Comparison of ENCODE assay signal across 30 mouse cellular contexts in the genomic region with DNA sequence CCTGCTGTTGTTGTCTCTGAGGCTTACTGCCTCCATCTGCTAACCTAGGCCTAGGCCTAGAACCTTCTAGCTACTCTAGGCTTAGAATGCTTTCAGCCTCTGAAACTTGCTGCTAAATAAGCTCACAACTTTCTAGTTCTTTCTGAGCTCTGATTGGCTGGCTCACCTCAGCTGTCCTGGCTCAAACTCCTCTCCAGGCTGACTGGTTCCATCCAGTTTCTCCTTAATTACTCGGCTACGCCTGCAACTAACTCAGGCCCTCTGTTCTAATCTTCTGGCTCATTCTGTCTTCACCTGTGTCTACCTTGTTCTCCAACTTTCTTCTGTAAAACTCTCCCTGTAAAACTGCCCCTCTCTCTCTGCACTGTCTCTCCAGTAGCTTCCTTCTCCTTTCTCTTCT. TPM values are rescaled to one million over a fixed set of nuclear protein-coding genes. Genes with fewer than 3 reads are reported as not detected.
DNase-seq lines count a peak whose midpoint lies in the region; ATAC-seq and TF ChIP-seq lines count a peak whose summit lies in the region.
"Had no signal": no experiment of that assay in that cellular context is flagged by ENCODE, and none has a peak within 500 bp of the region (broad histone marks: within the 10 kb centered on the region; RNA-seq: fewer than 3 reads in every experiment).

No protein-coding gene starts in this region.

- TF ChIP-seq POLR2A in kidney, adult 2 months (IDR thresholded peaks at IDR 0.05; ENCODE audit: low read depth, low read length) = no peak

- peaks cover 11% of the 10 kb centered on the region for H3K4me1 ChIP-seq in kidney, embryonic 15.5 days
- peaks cover 12% of the 10 kb centered on the region for H3K4me1 ChIP-seq in kidney, adult 2 months (ENCODE audit: control insufficient read depth, insufficient read depth, low read length)
- H3K4me1 ChIP-seq: stomach, embryonic 15.5 days had no signal

- peak; percentile 46 for DNase-seq in kidney, adult 18-20 months
- DNase-seq in kidney, adult 2 months = peak; percentile 88
- peak; percentile 63 for DNase-seq in kidney, postnatal 14 days
- DNase-seq in cerebellum, adult 18-20 months = no peak
- no peak for DNase-seq in embryo, embryonic 10.5 days (ENCODE audit: low spot score)
- DNase-seq in gastrocnemius, postnatal 36 days = no peak
- DNase-seq: adrenal gland, adult 8-10 months; cerebellum, adult 9-10 months; heart, postnatal 14 days; right cerebral cortex, adult 18-20 months; right cerebral cortex, postnatal 4 days; thymus, postnatal 14 days had no signal

- ATAC-seq in kidney, embryonic 15.5 days (replicated peaks; ENCODE audit: low FRiP score) = no peak
- ATAC-seq: CD4-positive, CD25-positive, alpha-beta regulatory T cell, adult 4 months; forebrain, embryonic 15.5 days; inflammation-experienced regulatory T-cells, adult 6 months had no signal

- H3K9ac ChIP-seq in kidney, embryonic 15.5 days = no peak overlapping the region
- H3K9ac ChIP-seq: embryonic facial prominence, embryonic 13.5 days; forebrain, embryonic 15.5 days; heart, embryonic 13.5 days; hindbrain, embryonic 15.5 days; limb, embryonic 12.5 days; liver, embryonic 15.5 days; lung, embryonic 15.5 days; midbrain, embryonic 12.5 days; neural tube, embryonic 12.5 days; stomach, embryonic 15.5 days had no signal

- no peak overlapping the region for H3K4me3 ChIP-seq in kidney, embryonic 15.5 days (replicated peaks)
- H3K4me3 ChIP-seq in kidney, adult 2 months (ENCODE audit: insufficient read depth, low read depth, low read length) = no peak overlapping the region
- H3K4me3 ChIP-seq: embryonic facial prominence, embryonic 13.5 days; forebrain, embryonic 10.5 days; forebrain, embryonic 15.5 days; heart, embryonic 13.5 days; hindbrain, embryonic 10.5 days; hindbrain, embryonic 15.5 days; left cerebral cortex, adult 2 months; limb, embryonic 12.5 days; liver, embryonic 15.5 days; lung, embryonic 15.5 days; megakaryocyte, embryonic 14.5 days; midbrain, embryonic 12.5 days; myocyte; neural tube, embryonic 12.5 days; stomach, embryonic 15.5 days had no signal

- H3K9me3 ChIP-seq in kidney, embryonic 15.5 days (replicated peaks) = no peaks in the 10 kb centered on the region
- H3K9me3 ChIP-seq: embryonic facial prominence, embryonic 13.5 days; forebrain, embryonic 10.5 days; forebrain, embryonic 15.5 days; heart, embryonic 13.5 days; hindbrain, embryonic 10.5 days; hindbrain, embryonic 15.5 days; limb, embryonic 12.5 days; liver, embryonic 15.5 days; lung, embryonic 15.5 days; megakaryocyte, embryonic 14.5 days; midbrain, embryonic 12.5 days; neural tube, embryonic 12.5 days; stomach, embryonic 15.5 days had no signal

- H3K27me3 ChIP-seq in kidney, embryonic 15.5 days = 0 out of 2 replicates have a peak, but pooled peaks cover 11% of the 10 kb centered on the region
- no peaks in the 10 kb centered on the region for H3K27me3 ChIP-seq in kidney, adult 2 months (replicated peaks; ENCODE audit: control insufficient read depth, insufficient read depth, low read length)
- H3K27me3 ChIP-seq: liver, embryonic 15.5 days; lung, embryonic 15.5 days; stomach, embryonic 15.5 days had no signal

- TF ChIP-seq CTCF in kidney, adult 2 months (conservative IDR thresholded peaks at IDR 0.05; ENCODE audit: insufficient read depth, insufficient read length, low read depth, low read length) = no peak

- 69% methylated on average over 2 of the region's 2 CpGs for WGBS in kidney, embryonic 15.5 days
- WGBS in kidney, adult 2 months = 38% methylated on average over 2 of the region's 2 CpGs

- H3K27ac ChIP-seq in kidney, embryonic 15.5 days = no peak overlapping the region
- H3K27ac ChIP-seq in kidney, adult 2 months (ENCODE audit: insufficient read depth, low read depth, low read length) = peak overlapping the region; percentile 68
- H3K27ac ChIP-seq: embryonic facial prominence, embryonic 13.5 days; forebrain, embryonic 10.5 days; forebrain, embryonic 15.5 days; heart, embryonic 13.5 days; hindbrain, embryonic 10.5 days; hindbrain, embryonic 15.5 days; left cerebral cortex, adult 2 months; limb, embryonic 12.5 days; liver, embryonic 15.5 days; lung, embryonic 15.5 days; midbrain, embryonic 12.5 days; neural tube, embryonic 12.5 days; stomach, embryonic 15.5 days had no signal

- intact Hi-C loops in gastrocnemius, postnatal 36 days (cut with DNase I) = loop anchor here (10.0 kb wide), 1 partner anchor 269 kb away; the partner anchor contains the start of gene Xpo4

- H3K36me3 ChIP-seq in kidney, embryonic 15.5 days = no peaks in the 10 kb centered on the region
- H3K36me3 ChIP-seq in kidney, adult 2 months (ENCODE audit: control insufficient read depth, insufficient read depth, low read length) = peaks cover 2% of the 10 kb centered on the region; the same call in 1 of the 2 replicates
- H3K36me3 ChIP-seq: embryonic facial prominence, embryonic 13.5 days; forebrain, embryonic 10.5 days; forebrain, embryonic 15.5 days; heart, embryonic 13.5 days; hindbrain, embryonic 10.5 days; hindbrain, embryonic 15.5 days; limb, embryonic 12.5 days; liver, embryonic 15.5 days; lung, embryonic 15.5 days; midbrain, embryonic 12.5 days; neural tube, embryonic 12.5 days; stomach, embryonic 15.5 days had no signal

- no peak overlapping the region for H3K4me2 ChIP-seq in kidney, embryonic 15.5 days
- H3K4me2 ChIP-seq: embryonic facial prominence, embryonic 13.5 days; forebrain, embryonic 15.5 days; heart, embryonic 13.5 days; hindbrain, embryonic 15.5 days; limb, embryonic 12.5 days; liver, embryonic 15.5 days; lung, embryonic 15.5 days; midbrain, embryonic 12.5 days; neural tube, embryonic 12.5 days; stomach, embryonic 15.5 days had no signal

RNA-seq across cellular contexts. Expression of gene Cryl1, which starts 2.9 kb away (rescaled TPM):
- 26.8 and 26.9 TPM in 2 replicates for polyA plus RNA-seq in kidney, embryonic 15.5 days (2015; fragmentation: Nextera tagmentation; extraction: Ambion mirVana)
- 577 and 580 TPM in 2 replicates for polyA plus RNA-seq in kidney, adult 2 months (2012; rRNA removed)
- 1 to 10 TPM; 5.0 to 5.4 TPM for total RNA-seq in gastrocnemius, postnatal 36 days (2021)

RNA-seq across cellular contexts. Expression of gene Ift88, which starts 28.4 kb away (rescaled TPM):
- polyA plus RNA-seq in kidney, embryonic 15.5 days (2015; fragmentation: Nextera tagmentation; extraction: Ambion mirVana) = 11.7 and 13.4 TPM in 2 replicates
- polyA plus RNA-seq in kidney, adult 2 months (2012; rRNA removed) = 5.9 and 6.7 TPM in 2 replicates
- 1 to 10 TPM; 2.9 to 4.7 TPM for total RNA-seq in gastrocnemius, postnatal 36 days (2021)

Comparison
In these comparisons a context has a peak if more than half of its experiments do, and no peak if none do; other contexts are left out.
1. RNA of gene Cryl1, which starts 2.9 kb away (polyA plus RNA-seq): 577 to 580 TPM in kidney, adult 2 months; 26.8 to 26.9 TPM in kidney, embryonic 15.5 days; every median in the first group is over 10 times any median in the second.
2. DNase-seq: peak in kidney, adult 18-20 months (single experiment), kidney, adult 2 months (single experiment) and kidney, postnatal 14 days (single experiment); none in cerebellum, adult 18-20 months (0 of 2), embryo, embryonic 10.5 days (single experiment) and gastrocnemius, postnatal 36 days (0 of 2).